Mouse (Mus musculus): ENCODE data around the gene Pik3r1. TPM values are rescaled to one million over a fixed set of nuclear protein-coding genes. Genes with fewer than 3 reads are reported as not detected.

The Pik3r1 gene
- polyA plus RNA-seq, 1 experiment from 2014 or later: 17.0 TPM

DNA sequence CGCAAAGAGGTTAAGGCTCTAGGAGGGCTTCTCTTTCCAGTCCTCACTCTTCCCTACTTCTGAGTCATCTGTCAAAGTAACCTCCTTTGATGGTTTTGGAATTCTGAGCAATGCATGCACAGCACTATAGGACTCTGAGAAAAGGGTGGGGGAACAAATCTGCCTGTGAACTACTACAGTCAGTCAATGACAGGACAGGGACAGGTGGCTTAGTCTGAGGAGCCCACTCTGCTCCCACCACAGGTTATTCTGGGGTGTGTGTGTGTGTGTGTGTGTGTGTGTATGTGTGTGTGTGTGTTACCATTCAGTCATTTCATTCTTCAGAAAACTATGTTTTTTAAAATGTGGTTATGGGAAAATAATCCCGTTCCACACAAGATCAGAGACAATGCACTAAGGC is 46.9 kb downstream of the Pik3r1 start:
- H3K27ac ChIP-seq (replicated peaks; ENCODE audit: low read depth, low read length): no peak overlapping the region
- no peak overlapping the region for H3K4me2 ChIP-seq (ENCODE audit: low read depth, low read length)
- no peak overlapping the region for H3K4me3 ChIP-seq (ENCODE audit: low read depth, low read length)
- DNase-seq (ENCODE audit: low spot score) (no peak), ATAC-seq (replicated peaks; ENCODE audit: insufficient number of reproducible peaks, low FRiP score, low TSS enrichment, low read depth) (no peak)
- H3K9ac ChIP-seq (replicated peaks; ENCODE audit: low read length): no peak overlapping the region
- 93% methylated on average over 1 of the region's 2 CpGs for WGBS
- H3K27me3 ChIP-seq (ENCODE audit: control insufficient read depth, insufficient read depth, low read length): no peaks in the 10 kb centered on the region
- no peaks in the 10 kb centered on the region for H3K9me3 ChIP-seq (replicated peaks; ENCODE audit: control insufficient read depth, low read length)
- no peaks in the 10 kb centered on the region for H3K36me3 ChIP-seq (replicated peaks; ENCODE audit: control insufficient read depth, insufficient read depth, low read depth, low read length)
- no peaks in the 10 kb centered on the region for H3K4me1 ChIP-seq (ENCODE audit: control insufficient read depth, insufficient read depth, low read length)

- Histone ChIP-seq H3K4me1 (ENCODE audit: control insufficient read depth, insufficient read depth, low read length) (no peaks in the 10 kb centered on the region), H3K36me3 (replicated peaks; ENCODE audit: control insufficient read depth, insufficient read depth, low read depth, low read length) (no peaks in the 10 kb centered on the region), H3K4me3 (ENCODE audit: low read depth, low read length) (no peak overlapping the region), H3K9ac (replicated peaks; ENCODE audit: low read length) (no peak overlapping the region), H3K9me3 (replicated peaks; ENCODE audit: control insufficient read depth, low read length) (no peaks in the 10 kb centered on the region), H3K27me3 (ENCODE audit: control insufficient read depth, insufficient read depth, low read length) (no peaks in the 10 kb centered on the region), H3K27ac (replicated peaks; ENCODE audit: low read depth, low read length) (no peak overlapping the region), H3K4me2 (ENCODE audit: low read depth, low read length) (no peak overlapping the region)
- WGBS: 9% methylated on average over 11 of the region's 11 CpGs
- peak; percentile 93 for DNase-seq (ENCODE audit: low spot score)
- no peak for ATAC-seq (replicated peaks; ENCODE audit: insufficient number of reproducible peaks, low FRiP score, low TSS enrichment, low read depth)
These were observed 48.6 kb downstream of the Pik3r1 start for GRCm38 (mm10) chr13:101719312-101719870.

DNA sequence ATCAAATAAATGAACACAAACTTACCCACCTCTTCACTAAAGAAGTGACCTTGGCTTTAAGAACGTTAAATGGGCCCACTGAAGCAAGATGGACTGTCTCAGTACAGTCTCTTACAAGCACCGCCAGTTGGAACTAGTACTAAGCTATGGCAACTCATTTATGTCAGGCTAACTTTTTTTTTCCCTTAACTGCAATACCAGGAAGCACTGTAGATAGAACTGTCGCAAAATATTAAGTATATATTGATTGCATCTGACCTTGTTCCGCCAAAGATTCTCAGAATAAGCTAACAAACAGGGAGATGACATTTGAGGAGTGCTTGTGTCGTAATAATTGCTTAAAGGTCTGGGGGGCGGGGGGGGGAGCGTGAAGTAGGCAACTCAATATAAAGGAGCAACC is 49.3 kb downstream of the Pik3r1 start:
- no peak overlapping the region for H3K4me2 ChIP-seq (ENCODE audit: low read depth, low read length)
- H3K27ac ChIP-seq (replicated peaks; ENCODE audit: low read depth, low read length): no peak overlapping the region
- 73% methylated on average over 7 of the region's 7 CpGs for WGBS
- no peak overlapping the region for H3K4me3 ChIP-seq (ENCODE audit: low read depth, low read length)
- no peaks in the 10 kb centered on the region for H3K9me3 ChIP-seq (replicated peaks; ENCODE audit: control insufficient read depth, low read length)
- H3K36me3 ChIP-seq (replicated peaks; ENCODE audit: control insufficient read depth, insufficient read depth, low read depth, low read length): no peaks in the 10 kb centered on the region
- no peak for ATAC-seq (replicated peaks; ENCODE audit: insufficient number of reproducible peaks, low FRiP score, low TSS enrichment, low read depth)
- H3K4me1 ChIP-seq (ENCODE audit: control insufficient read depth, insufficient read depth, low read length): no peaks in the 10 kb centered on the region
- DNase-seq (ENCODE audit: low spot score): no peak
- H3K9ac ChIP-seq (replicated peaks; ENCODE audit: low read length): no peak overlapping the region
- no peaks in the 10 kb centered on the region for H3K27me3 ChIP-seq (ENCODE audit: control insufficient read depth, insufficient read depth, low read length)

DNA sequence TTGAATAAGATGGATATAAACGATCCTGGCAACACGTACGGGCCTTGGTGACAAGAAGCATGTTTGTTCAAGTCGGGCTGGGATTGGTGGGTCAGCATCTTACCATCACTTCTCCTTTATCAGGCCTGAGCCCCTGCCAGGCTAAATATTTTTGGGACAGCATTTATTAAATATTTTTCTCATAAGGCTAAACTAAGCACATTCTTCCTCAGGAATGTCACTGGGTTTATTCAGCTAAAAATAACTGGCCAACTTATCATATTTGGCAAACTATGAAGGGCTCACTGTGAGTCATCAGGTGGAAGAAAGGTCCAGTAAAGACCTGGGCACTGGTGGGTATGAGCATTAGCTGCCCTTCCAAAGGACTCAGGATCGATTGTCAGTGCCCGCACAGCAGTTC is 50.2 kb downstream of the Pik3r1 start:
- Histone ChIP-seq H3K9ac (replicated peaks; ENCODE audit: low read length) (no peak overlapping the region), H3K36me3 (replicated peaks; ENCODE audit: control insufficient read depth, insufficient read depth, low read depth, low read length) (no peaks in the 10 kb centered on the region), H3K9me3 (replicated peaks; ENCODE audit: control insufficient read depth, low read length) (no peaks in the 10 kb centered on the region), H3K27ac (replicated peaks; ENCODE audit: low read depth, low read length) (no peak overlapping the region), H3K27me3 (ENCODE audit: control insufficient read depth, insufficient read depth, low read length) (no peaks in the 10 kb centered on the region), H3K4me3 (ENCODE audit: low read depth, low read length) (no peak overlapping the region), H3K4me2 (ENCODE audit: low read depth, low read length) (no peak overlapping the region), H3K4me1 (ENCODE audit: control insufficient read depth, insufficient read depth, low read length) (no peaks in the 10 kb centered on the region)
- ATAC-seq (replicated peaks; ENCODE audit: insufficient number of reproducible peaks, low FRiP score, low TSS enrichment, low read depth): no peak
- DNase-seq (ENCODE audit: low spot score): no peak
- WGBS: 91% methylated on average over 6 of the region's 6 CpGs

DNA sequence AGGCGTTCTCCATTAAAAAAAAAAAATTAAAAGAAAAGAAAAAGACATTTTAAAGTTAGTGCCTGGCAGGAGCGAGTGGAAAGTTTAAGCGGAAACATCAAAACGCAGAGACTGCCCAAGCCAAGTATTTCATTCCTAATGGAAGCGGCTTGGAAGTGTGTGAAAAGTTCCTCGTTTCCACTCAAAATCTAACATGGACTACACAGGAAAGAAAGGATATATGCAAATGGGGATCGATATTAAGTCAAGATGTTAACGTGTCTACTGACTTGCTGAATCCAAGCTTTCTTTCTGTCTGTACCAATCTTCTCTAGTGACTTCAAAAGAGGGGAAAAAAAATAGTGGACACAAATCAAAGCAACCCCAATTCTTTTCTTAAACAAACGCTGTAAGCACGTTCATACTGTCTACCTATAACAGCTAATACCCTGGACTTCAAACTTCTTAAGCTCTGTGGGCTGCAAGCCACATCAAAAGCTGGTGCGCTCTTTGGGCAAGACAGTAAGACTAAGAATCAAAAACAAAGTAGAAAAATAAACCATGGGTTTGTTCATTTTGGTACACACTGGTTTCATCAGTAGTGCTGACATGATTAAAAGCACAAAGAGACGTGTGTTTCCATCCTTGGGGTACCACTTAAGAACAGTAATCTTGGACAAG is 54.5 kb downstream of the Pik3r1 start:
- no peak overlapping the region for H3K9ac ChIP-seq (replicated peaks; ENCODE audit: low read length)
- H3K4me1 ChIP-seq (ENCODE audit: control insufficient read depth, insufficient read depth, low read length): no peaks in the 10 kb centered on the region
- H3K4me3 ChIP-seq (ENCODE audit: low read depth, low read length): no peak overlapping the region
- no peaks in the 10 kb centered on the region for H3K9me3 ChIP-seq (replicated peaks; ENCODE audit: control insufficient read depth, low read length)
- no peak overlapping the region for H3K4me2 ChIP-seq (ENCODE audit: low read depth, low read length)
- no peak overlapping the region for H3K27ac ChIP-seq (replicated peaks; ENCODE audit: low read depth, low read length)
- no peaks in the 10 kb centered on the region; the same call in 1 of the 2 replicates for H3K36me3 ChIP-seq (replicated peaks; ENCODE audit: control insufficient read depth, insufficient read depth, low read depth, low read length)
- H3K27me3 ChIP-seq (ENCODE audit: control insufficient read depth, insufficient read depth, low read length): no peaks in the 10 kb centered on the region
- no peak for DNase-seq (ENCODE audit: low spot score)
- no peak for ATAC-seq (replicated peaks; ENCODE audit: insufficient number of reproducible peaks, low FRiP score, low TSS enrichment, low read depth)
- 84% methylated on average over 12 of the region's 12 CpGs for WGBS

GRCm38 (mm10) chr13:101712720-101713428 is 55.1 kb downstream of the Pik3r1 start:
- H3K9me3 ChIP-seq (replicated peaks; ENCODE audit: control insufficient read depth, low read length): no peaks in the 10 kb centered on the region
- WGBS: 81% methylated on average over 9 of the region's 9 CpGs
- no peak for DNase-seq (ENCODE audit: low spot score)
- no peak overlapping the region for H3K4me3 ChIP-seq (ENCODE audit: low read depth, low read length)
- no peak overlapping the region for H3K9ac ChIP-seq (replicated peaks; ENCODE audit: low read length)
- H3K4me1 ChIP-seq (ENCODE audit: control insufficient read depth, insufficient read depth, low read length): no peaks in the 10 kb centered on the region
- no peak overlapping the region for H3K4me2 ChIP-seq (ENCODE audit: low read depth, low read length)
- no peaks in the 10 kb centered on the region; the same call in 1 of the 2 replicates for H3K36me3 ChIP-seq (replicated peaks; ENCODE audit: control insufficient read depth, insufficient read depth, low read depth, low read length)
- no peak for ATAC-seq (replicated peaks; ENCODE audit: insufficient number of reproducible peaks, low FRiP score, low TSS enrichment, low read depth)
- H3K27ac ChIP-seq (replicated peaks; ENCODE audit: low read depth, low read length): no peak overlapping the region
- H3K27me3 ChIP-seq (ENCODE audit: control insufficient read depth, insufficient read depth, low read length): no peaks in the 10 kb centered on the region

DNA sequence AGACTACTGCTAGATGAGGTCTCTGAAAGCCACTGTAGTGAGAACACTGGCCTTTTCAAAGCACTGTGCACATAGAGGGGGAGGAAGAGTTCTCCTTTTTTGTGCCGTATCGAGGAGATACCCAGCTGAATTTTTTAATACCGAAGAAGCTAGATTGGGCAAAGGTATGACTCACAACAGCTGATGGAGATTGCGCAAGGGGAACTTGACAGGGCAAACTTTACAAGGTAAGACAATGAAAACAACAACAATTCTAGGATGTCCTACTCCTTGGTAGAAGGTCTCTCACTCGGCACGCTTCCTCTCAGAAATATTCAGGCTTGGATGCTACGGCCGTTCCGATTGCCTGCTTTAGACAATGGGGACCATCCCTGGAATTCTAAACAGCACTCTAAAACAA is 55.9 kb downstream of the Pik3r1 start:
- Histone ChIP-seq H3K9ac (replicated peaks; ENCODE audit: low read length) (no peak overlapping the region), H3K36me3 (replicated peaks; ENCODE audit: control insufficient read depth, insufficient read depth, low read depth, low read length) (no peaks in the 10 kb centered on the region; the same call in 1 of the 2 replicates), H3K4me3 (ENCODE audit: low read depth, low read length) (no peak overlapping the region), H3K4me2 (ENCODE audit: low read depth, low read length) (no peak overlapping the region), H3K9me3 (replicated peaks; ENCODE audit: control insufficient read depth, low read length) (no peaks in the 10 kb centered on the region), H3K27me3 (ENCODE audit: control insufficient read depth, insufficient read depth, low read length) (no peaks in the 10 kb centered on the region), H3K4me1 (ENCODE audit: control insufficient read depth, insufficient read depth, low read length) (no peaks in the 10 kb centered on the region), H3K27ac (replicated peaks; ENCODE audit: low read depth, low read length) (no peak overlapping the region)
- 92% methylated on average over 9 of the region's 9 CpGs for WGBS
- DNase-seq (ENCODE audit: low spot score) (no peak), ATAC-seq (replicated peaks; ENCODE audit: insufficient number of reproducible peaks, low FRiP score, low TSS enrichment, low read depth) (no peak)

GRCm38 (mm10) chr13:101711301-101711700 is 56.7 kb downstream of the Pik3r1 start:
- H3K4me2 ChIP-seq (ENCODE audit: low read depth, low read length): no peak overlapping the region
- no peak for ATAC-seq (replicated peaks; ENCODE audit: insufficient number of reproducible peaks, low FRiP score, low TSS enrichment, low read depth)
- no peaks in the 10 kb centered on the region for H3K9me3 ChIP-seq (replicated peaks; ENCODE audit: control insufficient read depth, low read length)
- H3K9ac ChIP-seq (replicated peaks; ENCODE audit: low read length): no peak overlapping the region
- H3K4me1 ChIP-seq (ENCODE audit: control insufficient read depth, insufficient read depth, low read length): no peaks in the 10 kb centered on the region
- DNase-seq (ENCODE audit: low spot score): no peak
- WGBS: 95% methylated on average over 2 of the region's 2 CpGs
- no peak overlapping the region for H3K4me3 ChIP-seq (ENCODE audit: low read depth, low read length)
- H3K27ac ChIP-seq (replicated peaks; ENCODE audit: low read depth, low read length): no peak overlapping the region
- H3K36me3 ChIP-seq (replicated peaks; ENCODE audit: control insufficient read depth, insufficient read depth, low read depth, low read length): no peaks in the 10 kb centered on the region; the same call in 1 of the 2 replicates
- H3K27me3 ChIP-seq (ENCODE audit: control insufficient read depth, insufficient read depth, low read length): no peaks in the 10 kb centered on the region

All from embryonic facial prominence, embryonic 11.5 days (tissue).